Mouse (Mus musculus) C2C12 (cell line): Measurements from ENCODE around the gene Ptprk. TPM values are rescaled to one million over a fixed set of nuclear protein-coding genes. Genes with fewer than 3 reads are reported as not detected.

ENCODE experiments used
- H3K27me3 ChIP-seq: one replicate; pipeline ENCODE4 v1.6.1; 2011; ENCODE audit not compliant: control insufficient read depth, insufficient read depth, insufficient read length
- H3K36me3 ChIP-seq: one replicate; pipeline ENCODE4 v1.6.1; 2011; ENCODE audit not compliant: control insufficient read depth, insufficient read depth
- H3K4me3 ChIP-seq: one replicate; pipeline ENCODE4 v1.5.1; 2011; ENCODE audit warnings: mild to moderate bottlenecking, control low read depth; ENCODE audit not compliant: poor library complexity, insufficient read depth, severe bottlenecking
- H3K79me2 ChIP-seq: one replicate; pipeline ENCODE4 v1.6.1; 2011; ENCODE audit not compliant: control insufficient read depth, insufficient read depth
- H3K79me3 ChIP-seq: one replicate; pipeline ENCODE4 v1.6.1; 2011; ENCODE audit warnings: low read depth, control low read depth
- H3ac ChIP-seq: one replicate; pipeline ENCODE3; 2011; ENCODE audit warnings: low read depth; ENCODE audit not compliant: control insufficient read depth, insufficient read length
- CEBPB ChIP-seq: IDR thresholded peaks from one replicate; pipeline ENCODE4 v1.6.1; 2011; ENCODE audit warnings: low read depth, mild to moderate bottlenecking, control low read depth, moderate library complexity
- CTCF ChIP-seq: IDR thresholded peaks from one replicate; pipeline ENCODE4 v1.5.1; 2011; ENCODE audit not compliant: control insufficient read depth, insufficient read depth, insufficient read length
- FOSL1 ChIP-seq: IDR thresholded peaks from one replicate; pipeline ENCODE4 v1.8.0; 2011; ENCODE audit warnings: mild to moderate bottlenecking, low read length; ENCODE audit not compliant: poor library complexity, insufficient read depth, severe bottlenecking
- MAX ChIP-seq: IDR thresholded peaks from one replicate; pipeline ENCODE4 v1.6.1; 2011; ENCODE audit warnings: mild to moderate bottlenecking, control low read depth
- MYOD1 ChIP-seq: IDR thresholded peaks from one replicate; pipeline ENCODE4 v1.6.1; 2011; ENCODE audit warnings: low read depth; ENCODE audit not compliant: control insufficient read depth, insufficient read length
- MYOG ChIP-seq: IDR thresholded peaks from one replicate; pipeline ENCODE4 v1.6.1; 2011; ENCODE audit not compliant: control insufficient read depth, insufficient read length; ENCODE audit errors: extremely low read depth
- USF1 ChIP-seq: IDR thresholded peaks from one replicate; pipeline ENCODE4 v1.6.1; 2011; ENCODE audit warnings: low read depth, mild to moderate bottlenecking, control low read depth, moderate library complexity
- polyA plus RNA-seq: library from polyadenylated mRNA; unstranded; fragments of >200 nt; fragmentation: generic; extraction: Trizol; gene quantifications from one replicate; pipeline ENCODE4 v1.2.1, GENCODE M21; 2012; ENCODE audit warnings: missing spikeins

Ptprk gene
- polyA plus RNA-seq, 1 experiment: 13.7 TPM

DNA sequence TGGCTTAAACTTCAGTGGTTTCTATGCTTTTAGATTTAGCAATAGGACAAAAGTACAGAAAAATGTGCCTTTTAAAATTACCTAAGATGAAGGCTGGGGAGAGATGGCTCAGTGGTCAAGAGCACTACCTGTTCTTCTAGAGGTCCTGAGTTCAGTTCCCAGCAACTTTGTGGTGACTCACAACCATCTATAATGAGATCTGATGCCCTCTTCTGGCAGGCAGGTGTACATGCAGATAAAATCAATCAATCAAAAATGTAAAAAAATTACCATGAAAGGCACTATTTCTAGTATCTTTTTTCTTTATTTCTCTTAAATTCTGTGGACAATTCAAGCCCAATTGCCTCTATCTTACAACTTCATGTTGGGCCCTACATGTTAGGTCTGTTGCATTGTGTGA lies 42.4 kb downstream of the Ptprk start:
- Histone ChIP-seq H3K79me2 (peaks cover 87% of the 10 kb centered on the region), H3K27me3 (no peaks in the 10 kb centered on the region), H3ac (no peak overlapping the region), H3K79me3 (peaks cover 32% of the 10 kb centered on the region), H3K36me3 (no peaks in the 10 kb centered on the region), H3K4me3 (no peak overlapping the region)
- TF ChIP-seq MYOG (no peak), CEBPB (no peak), USF1 (no peak), MAX (no peak), CTCF (no peak), FOSL1 (no peak), MYOD1 (no peak)

DNA sequence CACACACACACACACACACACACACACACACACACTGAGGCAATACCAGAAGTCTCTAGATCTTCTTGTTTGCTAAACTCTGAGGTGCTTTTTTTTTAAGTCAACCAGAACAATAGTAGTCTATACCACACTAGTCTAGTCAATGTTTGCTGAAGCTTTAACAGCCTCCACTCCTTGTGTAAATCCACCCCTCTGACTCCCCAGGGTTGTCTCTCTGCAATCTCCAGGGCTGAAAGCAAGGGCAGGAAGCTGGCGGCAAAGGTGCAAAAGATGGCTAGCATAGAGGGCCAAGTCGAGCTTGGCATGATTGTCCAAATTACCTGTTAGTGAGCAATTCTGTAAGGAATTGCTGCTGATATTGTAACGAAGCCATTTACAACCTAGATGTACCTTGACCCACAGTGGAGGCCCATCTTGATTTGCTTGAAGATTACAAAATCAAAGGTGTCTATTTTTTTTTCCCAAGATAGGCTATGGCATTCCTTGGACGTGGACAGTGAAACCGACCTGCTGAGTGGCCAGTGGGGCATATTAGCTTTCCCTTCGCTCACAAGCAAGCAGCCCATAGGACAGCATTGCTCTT lies 44.3 kb downstream of the Ptprk start:
- no peak for TF ChIP-seq MYOG
- TF ChIP-seq MYOD1: no peak
- no peak for TF ChIP-seq CTCF
- no peak for TF ChIP-seq MAX
- TF ChIP-seq USF1: no peak
- TF ChIP-seq CEBPB: no peak
- TF ChIP-seq FOSL1: no peak
- H3K4me3 ChIP-seq: no peak overlapping the region
- H3K36me3 ChIP-seq: no peaks in the 10 kb centered on the region
- peaks cover 87% of the 10 kb centered on the region for H3K79me2 ChIP-seq
- peaks cover 28% of the 10 kb centered on the region for H3K79me3 ChIP-seq
- no peak overlapping the region for H3ac ChIP-seq
- H3K27me3 ChIP-seq: no peaks in the 10 kb centered on the region

DNA sequence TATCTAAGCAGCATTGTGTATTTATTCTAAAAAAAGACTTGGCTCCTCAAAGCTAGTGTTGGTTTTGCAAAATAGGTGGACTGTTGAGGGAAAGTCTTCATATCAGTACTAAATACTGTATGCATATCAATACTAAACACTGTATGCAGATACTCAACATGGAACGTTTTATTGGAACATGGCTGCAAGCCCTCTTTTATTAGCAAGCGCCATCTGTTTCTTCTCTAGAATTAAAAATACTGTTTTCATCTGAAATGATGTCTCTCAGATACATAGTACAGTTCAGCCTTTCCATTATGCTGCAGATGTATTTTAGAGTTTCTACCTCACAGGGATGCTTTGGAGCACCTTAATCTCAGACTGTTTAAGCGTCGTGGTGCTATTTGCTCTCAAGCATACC lies 49.3 kb downstream of the Ptprk start:
- Histone ChIP-seq H3K4me3 (no peak overlapping the region), H3K79me3 (peaks cover 30% of the 10 kb centered on the region), H3K79me2 (peaks cover 96% of the 10 kb centered on the region), H3K36me3 (no peaks in the 10 kb centered on the region), H3K27me3 (no peaks in the 10 kb centered on the region), H3ac (no peak overlapping the region)
- TF ChIP-seq USF1 (no peak), MYOG (no peak), MAX (no peak), MYOD1 (no peak), FOSL1 (no peak), CTCF (no peak), CEBPB (no peak)

DNA sequence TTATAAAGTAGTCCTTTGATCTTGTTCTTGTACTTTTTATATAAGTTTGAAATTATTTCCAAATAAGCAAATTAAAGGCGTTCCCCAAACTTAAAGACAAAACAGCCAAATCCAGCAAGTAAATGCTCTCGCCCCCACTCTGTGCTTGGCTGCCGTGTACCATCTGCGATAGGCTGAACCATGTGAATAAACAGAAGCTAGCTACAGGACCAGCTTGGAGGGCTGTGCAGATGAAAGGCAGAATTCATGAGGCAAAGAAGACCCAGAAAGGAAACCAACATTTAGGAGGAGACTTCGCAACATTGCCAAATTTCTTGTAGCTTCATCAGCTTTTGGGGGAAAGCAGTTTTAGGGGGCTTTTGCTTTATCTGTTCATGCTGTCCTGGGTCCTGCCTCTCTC lies 53.4 kb downstream of the Ptprk start:
- no peaks in the 10 kb centered on the region for H3K36me3 ChIP-seq
- H3K4me3 ChIP-seq: no peak overlapping the region
- peaks cover 27% of the 10 kb centered on the region for H3K79me3 ChIP-seq
- H3K27me3 ChIP-seq: no peaks in the 10 kb centered on the region
- H3K79me2 ChIP-seq: peaks cover 95% of the 10 kb centered on the region
- H3ac ChIP-seq: no peak overlapping the region
- no peak for TF ChIP-seq USF1
- TF ChIP-seq MYOG: no peak
- no peak for TF ChIP-seq CTCF
- TF ChIP-seq FOSL1: no peak
- no peak for TF ChIP-seq MYOD1
- no peak for TF ChIP-seq CEBPB
- no peak for TF ChIP-seq MAX

DNA sequence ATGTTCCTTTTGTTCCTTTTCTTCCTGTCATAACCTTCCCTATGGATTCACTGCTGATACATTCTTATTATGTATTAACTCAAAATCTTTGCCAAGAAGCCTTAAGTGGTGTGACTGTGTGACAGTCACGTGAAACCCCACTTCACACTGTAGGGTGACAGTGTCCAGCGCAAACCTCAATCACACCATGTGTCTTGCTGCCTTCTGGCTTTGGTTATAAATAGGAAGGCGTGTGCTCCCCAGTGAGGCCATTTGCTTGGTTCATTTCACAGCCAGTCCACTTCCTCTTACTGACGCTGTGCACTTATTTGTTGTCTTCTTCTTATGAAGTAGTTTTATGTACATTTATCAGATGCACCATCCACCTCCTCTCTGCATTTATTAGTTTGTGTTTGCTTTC lies 53.8 kb downstream of the Ptprk start:
- Histone ChIP-seq H3K79me3 (peaks cover 26% of the 10 kb centered on the region), H3ac (no peak overlapping the region), H3K79me2 (peaks cover 95% of the 10 kb centered on the region), H3K27me3 (no peaks in the 10 kb centered on the region), H3K4me3 (no peak overlapping the region), H3K36me3 (no peaks in the 10 kb centered on the region)
- no peak for TF ChIP-seq CEBPB

DNA sequence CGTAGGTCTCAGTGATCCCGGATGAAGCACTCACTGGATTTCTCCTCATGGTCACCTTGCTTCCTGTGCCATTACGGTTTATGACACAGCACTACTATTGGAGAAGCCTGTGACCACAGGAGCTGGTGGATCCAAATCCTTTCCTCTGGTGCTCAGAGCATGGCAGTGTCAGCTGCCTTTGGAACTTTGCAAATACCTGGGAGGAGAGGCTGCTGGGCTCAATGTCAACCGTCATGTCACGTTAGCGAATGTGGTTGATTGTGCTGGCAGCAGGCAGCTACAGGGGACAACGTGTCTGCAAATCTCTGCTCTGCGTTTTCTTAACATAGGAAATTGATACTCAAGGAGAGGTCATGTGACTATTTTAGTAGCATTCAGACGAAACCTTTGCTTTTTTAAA lies 55.8 kb downstream of the Ptprk start:
- TF ChIP-seq MYOG: no peak
- no peak for TF ChIP-seq CTCF
- no peak for TF ChIP-seq FOSL1
- TF ChIP-seq MAX: no peak
- no peak for TF ChIP-seq MYOD1
- no peak for TF ChIP-seq USF1
- TF ChIP-seq CEBPB: no peak
- H3K79me3 ChIP-seq: peaks cover 25% of the 10 kb centered on the region
- H3K36me3 ChIP-seq: no peaks in the 10 kb centered on the region
- H3K79me2 ChIP-seq: peaks cover 93% of the 10 kb centered on the region
- H3K27me3 ChIP-seq: no peaks in the 10 kb centered on the region
- H3ac ChIP-seq: no peak overlapping the region
- H3K4me3 ChIP-seq: no peak overlapping the region
